Mouse (Mus musculus): Measurements from ENCODE around the gene Stx8.

Gene Stx8

DNA sequence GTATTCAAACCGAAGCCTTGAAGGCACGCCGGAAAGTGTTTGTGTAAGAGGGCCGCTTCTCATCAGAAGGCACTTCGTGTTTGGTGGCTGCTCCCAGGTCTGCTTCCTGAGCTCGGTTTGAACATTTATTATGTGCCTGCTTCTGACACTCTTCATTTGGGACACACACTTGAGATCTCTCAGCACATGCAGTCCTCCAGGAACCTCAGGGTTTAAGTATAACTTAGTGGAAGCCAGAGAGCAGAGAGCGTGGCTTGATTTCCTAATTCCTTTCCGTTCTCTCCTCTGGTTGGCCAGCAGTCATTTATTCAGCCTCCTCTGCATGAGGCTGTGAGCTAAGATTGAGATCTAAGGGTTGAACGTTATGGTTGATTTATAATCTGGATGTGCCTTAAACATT lies 71.1 kb downstream of the Stx8 start:
- DNase-seq = no peak

DNA sequence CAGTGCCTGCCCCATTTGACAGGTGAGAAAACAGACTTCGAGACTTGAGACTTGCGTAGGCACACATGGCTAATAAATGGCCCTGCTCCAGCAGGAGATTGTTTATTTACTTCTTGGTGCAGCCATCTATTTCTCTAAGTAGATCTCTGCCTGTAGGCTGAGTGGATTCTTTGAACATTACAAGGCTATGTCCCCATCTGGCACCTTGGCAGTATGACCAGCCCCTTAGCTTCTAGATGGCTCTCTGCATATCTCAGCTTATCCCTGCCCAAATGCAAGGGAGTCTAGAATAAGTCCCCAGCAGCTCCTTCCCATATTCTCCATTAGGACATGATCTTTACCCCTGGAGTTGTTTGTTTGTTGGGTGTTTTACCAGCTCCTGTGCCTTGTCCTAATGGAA lies 72.1 kb downstream of the Stx8 start:
- no peak for DNase-seq

- DNase-seq = peak; percentile 55
Observed at GRCm38 (mm10) chr11:68044181-68044580, 78.2 kb downstream of the Stx8 start.

DNA sequence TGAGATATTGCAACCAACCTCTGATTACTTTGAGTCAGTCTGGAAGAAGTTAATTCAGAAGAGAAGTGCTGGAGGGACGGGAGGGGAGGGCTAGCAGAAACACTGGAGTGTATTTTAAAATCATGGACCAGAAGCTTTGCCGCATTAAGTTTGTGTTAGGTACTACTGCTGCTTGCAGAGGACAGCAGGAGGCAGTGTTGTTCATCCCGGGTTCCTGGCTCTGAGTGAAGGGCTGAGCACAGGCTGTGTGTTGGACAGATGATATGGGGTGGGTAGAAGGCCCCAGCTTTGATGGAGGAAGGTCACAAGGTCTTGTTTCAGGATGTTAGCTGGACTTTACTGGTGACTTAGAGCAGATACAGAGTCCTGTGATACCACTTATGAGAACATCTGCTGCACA lies 80.9 kb downstream of the Stx8 start:
- peak; percentile 45 for DNase-seq

GRCm38 (mm10) chr11:68049261-68050165 lies 83.5 kb downstream of the Stx8 start:
- peak; percentile 51 for DNase-seq

- no peak for DNase-seq
Observed at GRCm38 (mm10) chr11:68050725-68051124, 84.7 kb downstream of the Stx8 start.

DNA sequence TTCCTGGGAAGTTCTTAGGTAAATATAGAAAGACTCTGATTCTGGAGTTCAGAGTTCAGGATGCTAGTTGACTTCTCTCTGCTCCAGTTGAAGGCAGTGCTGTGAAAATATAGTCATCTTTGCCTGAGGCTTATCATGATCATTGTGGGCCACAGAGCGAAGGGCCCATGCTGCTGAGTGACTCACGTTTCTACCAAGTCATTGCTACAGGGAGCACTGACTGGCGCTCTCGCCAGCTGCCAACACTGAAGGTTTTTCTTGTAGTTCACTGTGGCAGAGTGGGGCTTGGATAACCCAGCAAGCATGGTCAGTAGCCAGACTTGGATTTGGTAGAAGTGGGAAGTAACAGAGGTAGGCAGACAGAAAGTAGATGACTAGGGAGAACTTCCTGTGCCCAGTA lies 85.3 kb downstream of the Stx8 start:
- DNase-seq = no peak

- DNase-seq = no peak
Observed at GRCm38 (mm10) chr11:68058466-68059201, 92.6 kb downstream of the Stx8 start.

DNA sequence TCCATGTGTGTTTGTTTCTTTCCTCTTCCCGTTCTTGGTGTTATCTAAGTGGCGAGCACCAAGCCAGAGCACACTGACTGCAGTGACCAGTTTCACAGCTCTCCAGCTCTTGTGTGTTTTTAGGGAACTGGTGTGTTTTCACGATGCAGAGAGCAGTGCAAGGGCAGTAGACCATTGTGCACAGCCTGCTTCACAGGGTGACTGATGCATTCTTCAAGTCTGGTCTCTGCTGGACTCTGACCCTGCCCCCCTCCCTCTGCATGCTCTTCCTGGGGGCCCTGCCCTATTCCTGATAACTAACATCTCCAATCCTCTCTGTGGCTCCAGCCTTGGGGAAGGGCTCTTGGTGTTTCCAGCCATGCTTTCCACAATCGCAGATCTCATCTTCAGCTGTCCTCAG lies 94.7 kb downstream of the Stx8 start:
- no peak for DNase-seq

DNA sequence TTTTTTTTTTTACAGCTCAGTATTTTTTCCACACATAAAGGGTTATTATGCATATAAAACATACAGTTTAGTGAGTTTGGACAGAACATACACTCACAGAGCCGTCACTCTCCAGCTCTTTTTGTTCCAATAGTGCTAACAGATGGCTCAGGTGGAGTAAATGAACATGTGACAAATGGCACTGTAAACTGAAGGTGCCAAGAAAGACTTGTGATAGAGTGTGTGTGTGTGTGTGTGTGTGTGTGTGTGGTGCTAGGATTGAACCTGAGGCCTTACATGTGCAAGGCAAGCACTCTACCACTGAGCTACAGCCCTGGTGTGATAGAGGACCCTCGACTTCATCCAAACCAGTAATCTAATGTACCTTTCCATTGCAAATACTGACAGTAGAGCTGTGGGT lies 96.1 kb downstream of the Stx8 start:
- no peak for DNase-seq

DNA sequence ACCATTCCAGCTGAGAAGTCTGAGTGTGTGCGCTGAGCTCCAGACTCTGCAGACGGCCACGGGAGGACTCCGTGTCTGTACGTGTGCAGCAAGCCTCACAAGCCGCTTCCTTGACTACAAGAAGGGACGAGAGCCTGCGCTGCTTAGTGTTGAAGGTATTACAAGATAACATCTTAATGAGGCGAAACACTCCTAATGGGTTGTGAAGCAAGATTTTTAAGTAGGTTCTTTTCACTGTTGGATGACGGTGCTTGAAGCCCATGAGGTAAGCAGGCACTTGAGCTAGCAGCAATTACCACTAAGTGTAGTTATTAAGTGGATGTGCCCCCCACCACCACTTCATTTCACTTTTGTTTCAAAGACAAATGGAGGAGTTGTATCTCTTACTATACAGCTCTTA lies 101.8 kb downstream of the Stx8 start:
- no peak for DNase-seq

GRCm38 (mm10) chr11:68070086-68070485 lies 104.1 kb downstream of the Stx8 start:
- no peak for DNase-seq

- DNase-seq = no peak
Observed at GRCm38 (mm10) chr11:68071836-68072235, 105.8 kb downstream of the Stx8 start.

- no peak for DNase-seq
Observed at GRCm38 (mm10) chr11:68072597-68073210, 106.7 kb downstream of the Stx8 start.

- DNase-seq = no peak
Observed at GRCm38 (mm10) chr11:68074686-68075085, 108.7 kb downstream of the Stx8 start.

DNA sequence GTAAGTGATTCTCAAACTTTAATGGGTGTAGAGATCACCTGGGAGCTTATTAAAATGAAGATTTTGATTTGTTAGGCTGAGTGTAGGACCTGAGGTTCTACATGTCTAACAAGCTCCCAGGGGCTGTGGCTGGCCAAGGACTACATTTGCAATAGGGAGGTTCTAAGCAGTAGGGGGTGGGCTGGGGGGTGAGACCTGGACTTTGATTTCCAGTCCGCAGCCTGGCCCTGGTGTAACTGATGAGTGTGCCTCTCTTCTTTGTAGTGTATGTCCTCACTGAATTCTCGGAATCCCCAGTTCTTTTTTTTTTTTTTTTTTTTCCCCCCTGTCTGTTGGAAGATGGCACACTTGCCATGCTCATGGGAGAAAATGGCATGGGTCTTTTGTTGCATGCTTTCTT lies 109.3 kb downstream of the Stx8 start:
- no peak for DNase-seq

DNA sequence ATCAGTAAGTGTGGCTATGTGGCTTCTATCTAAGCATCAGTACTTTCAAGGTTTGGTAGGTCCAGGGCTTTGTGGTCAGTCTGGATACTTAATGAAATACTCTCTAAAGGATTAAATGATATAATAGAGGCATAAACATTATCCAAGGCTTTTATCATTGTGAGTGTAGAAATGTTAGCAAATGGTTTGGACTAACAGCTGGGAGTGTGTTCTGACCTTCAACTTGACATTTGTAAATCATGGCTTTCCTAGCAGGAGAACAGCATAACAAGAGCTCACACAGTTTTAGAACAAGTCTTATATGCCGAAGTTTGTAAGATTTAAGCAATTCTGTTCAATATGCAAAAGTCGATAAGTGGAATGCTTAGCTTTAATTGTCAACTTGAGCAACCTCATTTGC lies 113.8 kb downstream of the Stx8 start:
- no peak for DNase-seq

GRCm38 (mm10) chr11:68080999-68081398 lies 115.0 kb downstream of the Stx8 start:
- no peak for DNase-seq

DNA sequence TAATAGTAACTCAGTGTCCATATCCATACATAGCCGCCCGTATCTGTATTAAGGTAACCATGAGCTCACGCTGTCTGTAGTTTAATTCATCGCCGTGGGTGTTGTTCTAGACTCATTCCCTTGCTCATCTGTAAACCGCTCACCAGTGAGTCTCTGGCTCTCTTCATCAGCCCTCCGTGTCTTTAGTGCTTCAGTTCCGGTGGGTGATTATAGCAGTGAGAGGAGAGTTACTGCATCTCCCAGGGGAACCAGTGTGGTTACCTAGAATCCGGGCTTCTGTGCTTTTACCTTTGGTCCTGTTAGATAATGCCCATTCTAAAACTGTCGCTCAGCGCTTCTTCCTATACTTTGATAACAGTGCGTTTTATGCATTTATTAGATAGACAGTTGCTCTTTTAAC lies 116.8 kb downstream of the Stx8 start:
- no peak for DNase-seq

GRCm38 (mm10) chr11:68083562-68083961 lies 117.6 kb downstream of the Stx8 start:
- no peak for DNase-seq

DNA sequence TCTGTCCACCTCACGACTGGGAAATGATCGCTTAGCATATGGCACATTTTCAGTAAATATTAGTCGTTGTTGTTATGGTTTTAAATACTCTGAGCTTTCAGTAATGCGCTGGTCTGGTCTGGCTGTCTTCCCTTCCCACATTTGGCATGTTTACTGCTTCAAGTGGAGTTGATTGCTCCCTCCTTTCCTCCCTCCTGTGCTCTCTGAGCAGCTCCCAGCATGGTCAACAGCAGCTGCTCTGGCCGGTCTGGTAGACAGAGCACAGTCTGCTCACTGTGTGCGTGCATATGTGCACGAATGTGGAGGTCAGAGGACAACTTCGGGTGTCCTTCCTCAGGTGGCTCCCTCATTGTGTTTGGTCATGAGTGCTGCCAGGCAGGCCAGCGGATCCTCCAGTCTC lies 120.2 kb downstream of the Stx8 start:
- DNase-seq = peak; percentile 64

- DNase-seq = no peak
Observed at GRCm38 (mm10) chr11:68089426-68089825, 123.4 kb downstream of the Stx8 start.

GRCm38 (mm10) chr11:68089885-68090592 lies 124.0 kb downstream of the Stx8 start:
- peak; percentile 43 for DNase-seq

All from lung, postnatal 10 days (tissue).